Mouse (Mus musculus) ES-E14 (cell line): ENCODE results near the gene Gpkow.

Experiments
- CHD2 ChIP-seq: IDR thresholded peaks from 2 replicates; pipeline ENCODE4 v1.6.1; 2014; ENCODE audit warnings: mild to moderate bottlenecking, low read depth, low read length, inconsistent platforms
- ZNF384 ChIP-seq: IDR thresholded peaks from 2 replicates; pipeline ENCODE4 v1.6.1; 2012; ENCODE audit warnings: low read depth, low read length, inconsistent platforms

GRCm38 (mm10) chrX:7678986-7679385, 17.9 kb upstream of the Gpkow start:
- TF ChIP-seq CHD2 (no peak), ZNF384 (no peak)
